ENCODE assay signal across 20 mouse cellular contexts in genomic region chr13:93130674-93131073, GRCm38 (mm10). TPM values are rescaled to one million over a fixed set of nuclear protein-coding genes. Genes with fewer than 3 reads are reported as not detected.
DNase-seq lines count a peak whose midpoint lies in the region; ATAC-seq and TF ChIP-seq lines count a peak whose summit lies in the region.
"Had no signal": no experiment of that assay in that cellular context is flagged by ENCODE, and none has a peak within 500 bp of the region (broad histone marks: within the 10 kb centered on the region; RNA-seq: fewer than 3 reads in every experiment).

No protein-coding gene starts in this region.

- intact Hi-C loops in gastrocnemius, adult 2 months (cut with DNase I) = no loop called here

- H3K4me1 ChIP-seq in limb, embryonic 11.5 days (ENCODE audit: control insufficient read depth, insufficient read depth, low read length) = no peaks in the 10 kb centered on the region
- H3K4me1 ChIP-seq in limb, embryonic 10.5 days = no peaks in the 10 kb centered on the region
- H3K4me1 ChIP-seq in cortical plate, adult 2 months (ENCODE audit: control insufficient read depth, insufficient read depth, low read length) = peaks cover 5% of the 10 kb centered on the region; the same call in 1 of the 2 replicates
- no peaks in the 10 kb centered on the region for H3K4me1 ChIP-seq in intestine, embryonic 16.5 days (ENCODE audit: control insufficient read depth, insufficient read depth, low read length)
- H3K4me1 ChIP-seq: forebrain, embryonic 13.5 days; forebrain, embryonic 15.5 days had no signal

- no peak for DNase-seq in gastrocnemius, adult 2 months
- DNase-seq in gastrocnemius, postnatal 10 days = no peak
- DNase-seq in limb, embryonic 11.5 days (ENCODE audit: low spot score) = peak; percentile 8
- DNase-seq in limb, embryonic 10.5 days (ENCODE audit: low spot score) = no peak
- DNase-seq: adrenal gland, adult 2 months; adrenal gland, postnatal 10 days; adrenal gland, postnatal 25 days; cerebellum, adult 11 months; cerebellum, adult 18-20 months; cerebellum, adult 8-10 months; cerebellum, adult 9-11 months; cerebellum, postnatal 14 days; cerebellum, postnatal 36 days had no signal

- no peak for TF ChIP-seq CTCF in gastrocnemius, adult 2 months (IDR thresholded peaks at IDR 0.05)
- no peak for TF ChIP-seq CTCF in cortical plate, adult 2 months (IDR thresholded peaks at IDR 0.05; ENCODE audit: extremely low read depth, insufficient read depth, low read length)

- H3K4me2 ChIP-seq in limb, embryonic 11.5 days (ENCODE audit: low read depth, severe bottlenecking) = no peak overlapping the region
- no peak overlapping the region for H3K4me2 ChIP-seq in intestine, embryonic 16.5 days (ENCODE audit: low read depth, low read length)
- H3K4me2 ChIP-seq: embryonic facial prominence, embryonic 12.5 days; forebrain, embryonic 13.5 days; forebrain, embryonic 15.5 days had no signal

- peak overlapping the region; percentile 19; the same call in 1 of the 2 replicates for H3K4me3 ChIP-seq in gastrocnemius, adult 2 months
- no peak overlapping the region for H3K4me3 ChIP-seq in limb, embryonic 11.5 days (ENCODE audit: low read depth, low read length)
- H3K4me3 ChIP-seq in limb, embryonic 10.5 days = no peak overlapping the region
- H3K4me3 ChIP-seq in cortical plate, adult 2 months (ENCODE audit: insufficient read depth, low read length) = no peak overlapping the region
- H3K4me3 ChIP-seq in intestine, embryonic 16.5 days (ENCODE audit: low read length) = no peak overlapping the region
- H3K4me3 ChIP-seq: embryonic facial prominence, embryonic 10.5 days; embryonic facial prominence, embryonic 12.5 days; forebrain, embryonic 13.5 days; forebrain, embryonic 15.5 days had no signal

- H3K9me3 ChIP-seq in limb, embryonic 11.5 days (ENCODE audit: control insufficient read depth, low read length) = no peaks in the 10 kb centered on the region
- no peaks in the 10 kb centered on the region for H3K9me3 ChIP-seq in limb, embryonic 10.5 days (replicated peaks)
- H3K9me3 ChIP-seq in intestine, embryonic 16.5 days (ENCODE audit: control insufficient read depth, low read length) = no peaks in the 10 kb centered on the region
- H3K9me3 ChIP-seq: embryonic facial prominence, embryonic 10.5 days; embryonic facial prominence, embryonic 12.5 days; forebrain, embryonic 13.5 days; forebrain, embryonic 15.5 days had no signal

- WGBS in limb, embryonic 11.5 days = 87% methylated on average over 3 of the region's 3 CpGs
- 85% methylated on average over 3 of the region's 3 CpGs for WGBS in limb, embryonic 10.5 days
- WGBS in intestine, embryonic 16.5 days = 88% methylated on average over 3 of the region's 3 CpGs

- no peak for ATAC-seq in limb, embryonic 11.5 days (ENCODE audit: insufficient number of reproducible peaks, low FRiP score, low TSS enrichment, low read depth)
- ATAC-seq in intestine, embryonic 16.5 days = no peak
- ATAC-seq: forebrain, embryonic 13.5 days; forebrain, embryonic 15.5 days had no signal

- no peaks in the 10 kb centered on the region for H3K36me3 ChIP-seq in limb, embryonic 11.5 days (ENCODE audit: control insufficient read depth, insufficient read depth, low read length)
- H3K36me3 ChIP-seq in limb, embryonic 10.5 days = no peaks in the 10 kb centered on the region
- H3K36me3 ChIP-seq in intestine, embryonic 16.5 days (ENCODE audit: control insufficient read depth, insufficient read depth, low read length) = no peaks in the 10 kb centered on the region
- H3K36me3 ChIP-seq: embryonic facial prominence, embryonic 10.5 days; embryonic facial prominence, embryonic 12.5 days; forebrain, embryonic 15.5 days had no signal

- H3K9ac ChIP-seq in limb, embryonic 11.5 days (ENCODE audit: low read length) = no peak overlapping the region
- H3K9ac ChIP-seq in intestine, embryonic 16.5 days (ENCODE audit: low read depth, low read length) = no peak overlapping the region
- H3K9ac ChIP-seq: embryonic facial prominence, embryonic 12.5 days; forebrain, embryonic 13.5 days; forebrain, embryonic 15.5 days had no signal

- no peak for TF ChIP-seq POLR2A in cortical plate, adult 2 months (IDR thresholded peaks at IDR 0.05; ENCODE audit: extremely low read depth, insufficient read depth, low read length)

- H3K27me3 ChIP-seq in limb, embryonic 11.5 days (ENCODE audit: control insufficient read depth, insufficient read depth, low read length) = no peaks in the 10 kb centered on the region
- no peaks in the 10 kb centered on the region for H3K27me3 ChIP-seq in limb, embryonic 10.5 days (ENCODE audit: low read depth, poor library complexity, severe bottlenecking)
- no peaks in the 10 kb centered on the region for H3K27me3 ChIP-seq in intestine, embryonic 16.5 days (replicated peaks; ENCODE audit: control insufficient read depth, insufficient read depth, low read length)
- H3K27me3 ChIP-seq: embryonic facial prominence, embryonic 12.5 days; forebrain, embryonic 13.5 days; forebrain, embryonic 15.5 days had no signal

- H3K27ac ChIP-seq in gastrocnemius, adult 2 months = peak overlapping the region; percentile 56; the same call in 1 of the 2 replicates
- no peak overlapping the region for H3K27ac ChIP-seq in limb, embryonic 11.5 days (replicated peaks; ENCODE audit: low read depth, low read length)
- no peak overlapping the region for H3K27ac ChIP-seq in limb, embryonic 10.5 days
- 0 out of 2 replicates have a peak overlapping the region, but pooled peaks have one; percentile 29 for H3K27ac ChIP-seq in cortical plate, adult 2 months (ENCODE audit: insufficient read depth, low read length)
- no peak overlapping the region for H3K27ac ChIP-seq in intestine, embryonic 16.5 days (ENCODE audit: low read length)
- H3K27ac ChIP-seq: embryonic facial prominence, embryonic 10.5 days; embryonic facial prominence, embryonic 12.5 days; forebrain, embryonic 13.5 days; forebrain, embryonic 15.5 days had no signal

RNA-seq across cellular contexts. Expression of gene Cmya5, which starts 13.8 kb away (rescaled TPM):
- 1,000 to 10,000 TPM; 1,090 to 1,382 TPM for total RNA-seq in gastrocnemius, adult 2 months (2021)
- total RNA-seq in gastrocnemius, postnatal 10 days (2021) = 100 to 1,000 TPM; 451 to 467 TPM
- polyA plus RNA-seq in limb, embryonic 11.5 days (2014; fragmentation: Nextera tagmentation; extraction: Ambion mirVana) = 0.01 and 0.04 TPM in 2 replicates
- polyA plus RNA-seq in limb, embryonic 10.5 days (2016; fragmentation: Nextera tagmentation; extraction: Ambion mirVana) = 0.01 and 0.03 TPM in 2 replicates
- polyA plus RNA-seq in cortical plate, adult 2 months (2012; rRNA removed) = 1.3 and 1.5 TPM in 2 replicates
- polyA plus RNA-seq in intestine, embryonic 16.5 days (2015; fragmentation: Nextera tagmentation; extraction: Ambion mirVana) = 0.04 and 0.05 TPM in 2 replicates
- total RNA-seq: common myeloid progenitor, adult 5-6 weeks had no signal

Comparison
In these comparisons a context has a peak if more than half of its experiments do, and no peak if none do; other contexts are left out.
1. H3K27ac ChIP-seq: peak in gastrocnemius, adult 2 months (single experiment) and cortical plate, adult 2 months (single experiment); none in limb, embryonic 11.5 days (single experiment), limb, embryonic 10.5 days (single experiment) and intestine, embryonic 16.5 days (single experiment).